Mouse (Mus musculus) megakaryocyte, embryonic 14.5 days (primary cell): ENCODE measurements around the gene Sh3tc1. TPM values are rescaled to one million over a fixed set of nuclear protein-coding genes. Genes with fewer than 3 reads are reported as not detected.
A peak's percentile ranks its signal among the peaks of the same experiment; 100 is the strongest.

ENCODE experiments used
- H3K27me3 ChIP-seq: replicated peaks from 2 replicates; pipeline ENCODE3; 2012; ENCODE audit warnings: inconsistent platforms
- H3K36me3 ChIP-seq: replicated peaks from 2 replicates; pipeline ENCODE3; 2012; ENCODE audit warnings: low read length, inconsistent platforms, mixed read lengths
- H3K4me1 ChIP-seq: 2 replicates; pipeline ENCODE4 v1.6.1; 2012; ENCODE audit warnings: inconsistent platforms
- H3K4me3 ChIP-seq: replicated peaks from 2 replicates; pipeline ENCODE3; 2012; ENCODE audit warnings: moderate library complexity, mild to moderate bottlenecking, inconsistent platforms
- H3K9me3 ChIP-seq: 2 replicates; pipeline ENCODE4 v1.6.1; 2012; ENCODE audit warnings: inconsistent platforms
- FLI1 ChIP-seq: IDR thresholded peaks from 2 replicates; pipeline ENCODE4 v1.6.1; 2012; ENCODE audit warnings: low read length, inconsistent platforms, mixed read lengths
- GATA1 ChIP-seq: IDR thresholded peaks from 3 replicates; pipeline ENCODE4 v1.6.1; 2012; ENCODE audit warnings: mixed read lengths, low read length, inconsistent platforms, borderline replicate concordance
- polyA plus RNA-seq: library from polyadenylated mRNA; stranded (reverse); fragments of >175 nt; gene quantifications from 2 replicates; pipeline ENCODE4 v1.2.3, GENCODE M21; 2012; ENCODE audit warnings: low replicate concordance; ENCODE audit not compliant: insufficient read depth

The Sh3tc1 gene
- polyA plus RNA-seq, 1 experiment: 2.6 TPM

GRCm38 (mm10) chr5:35655753-35656485 lies 83.9 kb downstream of the Sh3tc1 start:
- Histone ChIP-seq H3K36me3 (no peaks in the 10 kb centered on the region), H3K4me1 (peaks cover 40% of the 10 kb centered on the region), H3K9me3 (peaks cover 3% of the 10 kb centered on the region; the same call in 1 of the 2 replicates), H3K27me3 (peaks cover 48% of the 10 kb centered on the region), H3K4me3 (no peak overlapping the region)
- TF ChIP-seq GATA1: no peak
- no peak for TF ChIP-seq FLI1

- peaks cover 3% of the 10 kb centered on the region; the same call in 1 of the 2 replicates for H3K9me3 ChIP-seq
- TF ChIP-seq GATA1 (no peak), FLI1 (no peak)
- no peaks in the 10 kb centered on the region for H3K36me3 ChIP-seq
- H3K27me3 ChIP-seq: peaks cover 37% of the 10 kb centered on the region
- H3K4me3 ChIP-seq: no peak overlapping the region
- H3K4me1 ChIP-seq: peaks cover 28% of the 10 kb centered on the region
These were observed 85.9 kb downstream of the Sh3tc1 start for GRCm38 (mm10) chr5:35653743-35654395.

GRCm38 (mm10) chr5:35652872-35653271 lies 86.9 kb downstream of the Sh3tc1 start:
- no peak for TF ChIP-seq GATA1
- TF ChIP-seq FLI1: no peak
- Histone ChIP-seq H3K4me3 (no peak overlapping the region), H3K9me3 (peaks cover 3% of the 10 kb centered on the region; the same call in 1 of the 2 replicates), H3K4me1 (peaks cover 32% of the 10 kb centered on the region), H3K27me3 (peaks cover 38% of the 10 kb centered on the region), H3K36me3 (no peaks in the 10 kb centered on the region)

GRCm38 (mm10) chr5:35652319-35652718 lies 87.5 kb downstream of the Sh3tc1 start:
- peaks cover 3% of the 10 kb centered on the region; the same call in 1 of the 2 replicates for H3K9me3 ChIP-seq
- no peak overlapping the region for H3K4me3 ChIP-seq
- TF ChIP-seq FLI1 (no peak), GATA1 (no peak)
- no peaks in the 10 kb centered on the region for H3K36me3 ChIP-seq
- H3K4me1 ChIP-seq: peaks cover 32% of the 10 kb centered on the region
- peaks cover 43% of the 10 kb centered on the region for H3K27me3 ChIP-seq

- TF ChIP-seq GATA1: no peak
- no peak for TF ChIP-seq FLI1
- H3K36me3 ChIP-seq: no peaks in the 10 kb centered on the region
- peaks cover 31% of the 10 kb centered on the region for H3K4me1 ChIP-seq
- peak overlapping the region; percentile 0 for H3K4me3 ChIP-seq
- peaks cover 64% of the 10 kb centered on the region for H3K27me3 ChIP-seq
- no peaks in the 10 kb centered on the region for H3K9me3 ChIP-seq
These were observed 91.6 kb downstream of the Sh3tc1 start for GRCm38 (mm10) chr5:35648230-35648629.

- Histone ChIP-seq H3K27me3 (peaks cover 67% of the 10 kb centered on the region), H3K4me3 (no peak overlapping the region)
- TF ChIP-seq FLI1 (no peak), GATA1 (no peak)
These were observed 92.2 kb downstream of the Sh3tc1 start for GRCm38 (mm10) chr5:35647562-35647961.

More at GRCm38 (mm10) chr5:35647562-35647961, 92.2 kb downstream of the Sh3tc1 start:
- Histone ChIP-seq H3K9me3 (no peaks in the 10 kb centered on the region), H3K4me1 (peaks cover 31% of the 10 kb centered on the region), H3K36me3 (no peaks in the 10 kb centered on the region)

Other genes with a start within 250 kb of the Sh3tc1 start
- gene Cpz, start 214.3 kb downstream of the Sh3tc1 start, polyA plus RNA-seq: not detected in 2 replicates
- gene Trmt44, start 164.9 kb downstream of the Sh3tc1 start, polyA plus RNA-seq: 1.2 and 2.3 TPM in 2 replicates
- 2.2 and 5.1 TPM in 2 replicates for gene Acox3, start 156.9 kb downstream of the Sh3tc1 start, polyA plus RNA-seq
- gene Htra3, start 60.2 kb downstream of the Sh3tc1 start, polyA plus RNA-seq: 1.2 and 1.9 TPM in 2 replicates
- gene Ablim2, start 17.9 kb upstream of the Sh3tc1 start, polyA plus RNA-seq: 0.28 TPM in 1 of 2 replicates, not detected in the other
- 0.21 and 0.40 TPM in 2 replicates for gene Afap1, start 153.3 kb upstream of the Sh3tc1 start, polyA plus RNA-seq